In the genomic region with DNA sequence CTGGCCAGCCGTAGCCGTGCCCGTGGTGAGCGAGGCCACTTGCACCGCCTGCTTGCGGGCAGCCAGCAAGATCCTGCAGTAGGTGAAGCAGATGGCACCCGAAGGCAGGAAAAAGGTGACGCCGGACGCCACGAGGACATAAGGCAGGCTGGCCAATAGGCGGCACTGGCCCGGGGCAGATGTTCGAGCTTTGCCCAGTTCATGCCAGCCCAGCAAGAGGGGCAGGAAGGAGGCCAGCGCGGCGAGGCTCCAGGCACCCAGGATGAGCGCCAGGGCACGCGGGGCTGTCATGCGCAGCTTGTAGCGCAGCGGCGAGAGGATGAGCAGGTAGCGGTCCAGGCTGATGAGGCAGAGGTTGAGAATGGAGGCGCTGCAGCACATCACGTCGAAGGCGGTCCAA, we compare ENCODE assay signal across 9 mouse cellular contexts. TPM values are rescaled to one million over a fixed set of nuclear protein-coding genes. Genes with fewer than 3 reads are reported as not detected.
A peak's percentile ranks its signal among the peaks of the same experiment; 100 is the strongest.
DNase-seq lines count a peak whose midpoint lies in the region; ATAC-seq and TF ChIP-seq lines count a peak whose summit lies in the region.
"Had no signal": no experiment of that assay in that cellular context is flagged by ENCODE, and none has a peak within 500 bp of the region (broad histone marks: within the 10 kb centered on the region; RNA-seq: fewer than 3 reads in every experiment).

No protein-coding gene starts in this region.

- DNase-seq in cerebellum, postnatal 25 days, result peak; percentile 30 to 54
- no peak for DNase-seq in cerebellum, postnatal 36 days
- DNase-seq in lung, postnatal 0 days (ENCODE audit: low spot score), result no peak
- no peak for DNase-seq in lung, postnatal 25 days (ENCODE audit: low spot score)
- no peak for DNase-seq in frontal cortex, postnatal 10 days (ENCODE audit: low spot score in 2 of 2)
- no peak for DNase-seq in cerebellum, postnatal 4 days (ENCODE audit: low spot score in 2 of 2)
- DNase-seq: right cerebral cortex, postnatal 25 days had no signal

- TF ChIP-seq CTCF in lung, postnatal 0 days (IDR thresholded peaks at IDR 0.05), result peak; percentile 4; the same call in 1 of the 2 replicates

- WGBS in lung, postnatal 0 days, result 22% methylated on average over 28 of the region's 29 CpGs
- WGBS in hindbrain, embryonic 16.5 days, result 14% methylated on average over 29 of the region's 29 CpGs
- WGBS in stomach, embryonic 15.5 days, result 19% methylated on average over 29 of the region's 29 CpGs

- no peak for TF ChIP-seq EP300 in lung, postnatal 0 days (IDR thresholded peaks at IDR 0.05)

- no peak overlapping the region for H3K9ac ChIP-seq in lung, postnatal 0 days (replicated peaks; ENCODE audit: low read depth)
- H3K9ac ChIP-seq in hindbrain, embryonic 16.5 days (ENCODE audit: low read depth, low read length), result peak overlapping the region; percentile 50
- H3K9ac ChIP-seq in stomach, embryonic 15.5 days, result no peak overlapping the region

- H3K4me2 ChIP-seq in lung, postnatal 0 days (replicated peaks; ENCODE audit: low read depth, low read length), result peak overlapping the region; percentile 75; the same call in 1 of the 2 replicates
- peak overlapping the region; percentile 94 for H3K4me2 ChIP-seq in hindbrain, embryonic 16.5 days (ENCODE audit: low read length)
- peak overlapping the region; percentile 95 for H3K4me2 ChIP-seq in stomach, embryonic 15.5 days

- no peak overlapping the region for H3K27ac ChIP-seq in lung, postnatal 0 days (ENCODE audit: low read length)
- no peak overlapping the region for H3K27ac ChIP-seq in hindbrain, embryonic 16.5 days (ENCODE audit: low read depth, low read length)
- H3K27ac ChIP-seq in stomach, embryonic 15.5 days, result no peak overlapping the region

- H3K27me3 ChIP-seq in lung, postnatal 0 days (replicated peaks; ENCODE audit: insufficient read depth, low read length), result peaks cover 31% of the 10 kb centered on the region
- H3K27me3 ChIP-seq in hindbrain, embryonic 16.5 days (replicated peaks; ENCODE audit: control insufficient read depth, insufficient read depth, low read length), result peaks cover 38% of the 10 kb centered on the region
- peaks cover 50% of the 10 kb centered on the region for H3K27me3 ChIP-seq in stomach, embryonic 15.5 days (replicated peaks)

- no peak for ATAC-seq in lung, postnatal 0 days
- ATAC-seq in hindbrain, embryonic 16.5 days, result 0 out of 2 replicates have a peak, but pooled peaks have one; percentile 12
- ATAC-seq in stomach, embryonic 15.5 days (ENCODE audit: insufficient read depth, low FRiP score, low read depth), result no peak

- H3K4me3 ChIP-seq in lung, postnatal 0 days (ENCODE audit: low read depth, low read length), result no peak overlapping the region; the same call in 1 of the 2 replicates
- H3K4me3 ChIP-seq in hindbrain, embryonic 16.5 days (ENCODE audit: low read length), result peak overlapping the region; percentile 71
- peak overlapping the region; percentile 52 for H3K4me3 ChIP-seq in stomach, embryonic 15.5 days (replicated peaks)

- H3K9me3 ChIP-seq in lung, postnatal 0 days (ENCODE audit: low read length), result no peaks in the 10 kb centered on the region
- H3K9me3 ChIP-seq in hindbrain, embryonic 16.5 days (ENCODE audit: control insufficient read depth, low read length), result no peaks in the 10 kb centered on the region
- no peaks in the 10 kb centered on the region for H3K9me3 ChIP-seq in stomach, embryonic 15.5 days

- no peaks in the 10 kb centered on the region for H3K36me3 ChIP-seq in lung, postnatal 0 days (ENCODE audit: insufficient read depth, low read length)
- H3K36me3 ChIP-seq in hindbrain, embryonic 16.5 days (ENCODE audit: control insufficient read depth, insufficient read depth, low read length), result no peaks in the 10 kb centered on the region
- H3K36me3 ChIP-seq in stomach, embryonic 15.5 days, result no peaks in the 10 kb centered on the region

- H3K4me1 ChIP-seq in lung, postnatal 0 days (ENCODE audit: insufficient read depth, low read depth, low read length), result no peaks in the 10 kb centered on the region; the same call in 1 of the 2 replicates
- H3K4me1 ChIP-seq in hindbrain, embryonic 16.5 days (ENCODE audit: control insufficient read depth, insufficient read depth, low read depth, low read length), result peaks cover 20% of the 10 kb centered on the region
- H3K4me1 ChIP-seq in stomach, embryonic 15.5 days, result peaks cover 17% of the 10 kb centered on the region

RNA-seq across cellular contexts. Expression of gene Htr6, which starts 1.3 kb away (rescaled TPM):
- polyA plus RNA-seq in lung, postnatal 0 days (2015; fragmentation: Nextera tagmentation; extraction: Ambion mirVana), result not detected in 2 replicates
- polyA plus RNA-seq in hindbrain, embryonic 16.5 days (2015; fragmentation: Nextera tagmentation; extraction: Ambion mirVana), result 0.64 and 0.66 TPM in 2 replicates
- 0.14 TPM in 1 of 2 replicates, not detected in the other for polyA plus RNA-seq in stomach, embryonic 15.5 days (2015; fragmentation: Nextera tagmentation; extraction: Ambion mirVana)

RNA-seq across cellular contexts. Expression of gene Nbl1, which starts 18.7 kb away (rescaled TPM):
- 141 and 151 TPM in 2 replicates for polyA plus RNA-seq in lung, postnatal 0 days (2015; fragmentation: Nextera tagmentation; extraction: Ambion mirVana)
- 43.7 and 57.7 TPM in 2 replicates for polyA plus RNA-seq in hindbrain, embryonic 16.5 days (2015; fragmentation: Nextera tagmentation; extraction: Ambion mirVana)
- 55.6 and 64.6 TPM in 2 replicates for polyA plus RNA-seq in stomach, embryonic 15.5 days (2015; fragmentation: Nextera tagmentation; extraction: Ambion mirVana)

RNA-seq across cellular contexts. Expression of gene Minos1, which starts 56.9 kb away (rescaled TPM):
- polyA plus RNA-seq in lung, postnatal 0 days (2015; fragmentation: Nextera tagmentation; extraction: Ambion mirVana), result 474 and 487 TPM in 2 replicates
- polyA plus RNA-seq in hindbrain, embryonic 16.5 days (2015; fragmentation: Nextera tagmentation; extraction: Ambion mirVana), result 342 and 378 TPM in 2 replicates
- 514 and 574 TPM in 2 replicates for polyA plus RNA-seq in stomach, embryonic 15.5 days (2015; fragmentation: Nextera tagmentation; extraction: Ambion mirVana)

Comparison
In these comparisons a context has a peak if more than half of its experiments do, and no peak if none do; other contexts are left out.
1. DNase-seq: peak in cerebellum, postnatal 25 days (2 of 2); none in cerebellum, postnatal 36 days (0 of 2), lung, postnatal 0 days (single experiment), lung, postnatal 25 days (single experiment), frontal cortex, postnatal 10 days (0 of 2) and cerebellum, postnatal 4 days (0 of 2).
2. Peak in every context shown above with its lines, with median percentiles within 50 percentile points of each other: H3K4me2 ChIP-seq.